Mouse (Mus musculus) heart, postnatal 14 days (tissue): ENCODE measurements around the gene Tbc1d8. TPM values are rescaled to one million over a fixed set of nuclear protein-coding genes. Genes with fewer than 3 reads are reported as not detected.

Experiments
- DNase-seq, 2 experiments: peaks; one replicate each; pipeline ENCODE4 v3.0.0; 2021 to 2022
- intact Hi-C: fragments of 180-260 bp; cut with DNase I; formaldehyde crosslinking; loops from one replicate; pipeline ENCODE4 v1.15.1; 2025
- total RNA-seq, 2 experiments: library from RNA; stranded (reverse); gene quantifications; 2 replicates each; pipeline ENCODE4 v1.2.3; 2021

Gene Tbc1d8
- total RNA-seq, 2 experiments from 2014 or later = 6.6 to 7.6 TPM

GRCm38 (mm10) chr1:39408123-39408522 is 70.4 kb downstream of the Tbc1d8 start:
- no peak for DNase-seq
- intact Hi-C loops = no loop called here

- peak; percentile 27 to 51 for DNase-seq
- intact Hi-C loops = no loop called here
Observed at GRCm38 (mm10) chr1:39407108-39407507, 71.4 kb downstream of the Tbc1d8 start.

- intact Hi-C loops = no loop called here
- DNase-seq = no peak
Observed at GRCm38 (mm10) chr1:39400173-39400572, 78.4 kb downstream of the Tbc1d8 start.

GRCm38 (mm10) chr1:39399228-39399627 is 79.3 kb downstream of the Tbc1d8 start:
- DNase-seq = peak; percentile 26 to 31
- intact Hi-C loops = no loop called here

GRCm38 (mm10) chr1:39398284-39398683 is 80.3 kb downstream of the Tbc1d8 start:
- intact Hi-C loops = no loop called here
- no peak for DNase-seq

- intact Hi-C loops = no loop called here
- DNase-seq = peak in 1 of 2 experiments; percentile 32
Observed at GRCm38 (mm10) chr1:39396347-39396746, 82.2 kb downstream of the Tbc1d8 start.

- no peak for DNase-seq
- intact Hi-C loops = loop anchor here (5.0 kb wide), 2 partner anchors 83 to 108 kb away; partner anchors contain the start of gene Tbc1d8
Observed at GRCm38 (mm10) chr1:39394650-39395049, 83.9 kb downstream of the Tbc1d8 start.

- DNase-seq = peak; percentile 66
- intact Hi-C loops = loop anchor here (5.0 kb wide), 2 partner anchors 83 to 108 kb away; partner anchors contain the start of gene Tbc1d8
Observed at GRCm38 (mm10) chr1:39394096-39394495, 84.5 kb downstream of the Tbc1d8 start.

GRCm38 (mm10) chr1:39393217-39393867 is 85.2 kb downstream of the Tbc1d8 start:
- DNase-seq = no peak
- intact Hi-C loops = loop anchor here (5.0 kb wide), 2 partner anchors 84 to 109 kb away; partner anchors contain the start of gene Tbc1d8

- intact Hi-C loops = loop anchor here (1.0 to 5.0 kb wide), 3 partner anchors 85 to 130 kb away; partner anchors contain the start of gene Tbc1d8
- peak; percentile 78 to 86 for DNase-seq
Observed at GRCm38 (mm10) chr1:39392189-39392588, 86.4 kb downstream of the Tbc1d8 start.

- intact Hi-C loops = loop anchor here (1.0 to 5.0 kb wide), 3 partner anchors 86 to 131 kb away; partner anchors contain the start of gene Tbc1d8
- DNase-seq = no peak
Observed at GRCm38 (mm10) chr1:39391652-39392051, 86.9 kb downstream of the Tbc1d8 start.

GRCm38 (mm10) chr1:39389338-39389737 is 89.2 kb downstream of the Tbc1d8 start:
- DNase-seq = no peak

GRCm38 (mm10) chr1:39388163-39388562 is 90.4 kb downstream of the Tbc1d8 start:
- intact Hi-C loops = no loop called here
- DNase-seq = no peak

More at GRCm38 (mm10) chr1:39389338-39389737, 89.2 kb downstream of the Tbc1d8 start:
- intact Hi-C loops = no loop called here

GRCm38 (mm10) chr1:39387497-39387896 is 91.1 kb downstream of the Tbc1d8 start:
- intact Hi-C loops = no loop called here
- DNase-seq = peak; percentile 30 to 52

GRCm38 (mm10) chr1:39386456-39386855 is 92.1 kb downstream of the Tbc1d8 start:
- no peak for DNase-seq
- intact Hi-C loops = no loop called here

- intact Hi-C loops = no loop called here
Observed at GRCm38 (mm10) chr1:39384914-39385313, 93.6 kb downstream of the Tbc1d8 start.

GRCm38 (mm10) chr1:39381017-39381416 is 97.5 kb downstream of the Tbc1d8 start:
- DNase-seq = no peak
- intact Hi-C loops = no loop called here

More at GRCm38 (mm10) chr1:39384914-39385313, 93.6 kb downstream of the Tbc1d8 start:
- DNase-seq = no peak

GRCm38 (mm10) chr1:39379021-39379420 is 99.5 kb downstream of the Tbc1d8 start:
- intact Hi-C loops = no loop called here
- DNase-seq = no peak

GRCm38 (mm10) chr1:39378540-39378939 is 100.0 kb downstream of the Tbc1d8 start:
- DNase-seq = no peak
- intact Hi-C loops = no loop called here

- intact Hi-C loops = no loop called here
- DNase-seq = no peak
Observed at GRCm38 (mm10) chr1:39376726-39377240, 101.8 kb downstream of the Tbc1d8 start.

- DNase-seq = no peak
- intact Hi-C loops = no loop called here
Observed at GRCm38 (mm10) chr1:39376121-39376520, 102.4 kb downstream of the Tbc1d8 start.
